Mouse (Mus musculus) heart, adult 11 months (tissue): Measurements from ENCODE around the gene Abcc9.

ENCODE experiments used
- DNase-seq: peaks from one replicate; pipeline ENCODE4 v3.0.0; 2022

Gene Abcc9

DNA sequence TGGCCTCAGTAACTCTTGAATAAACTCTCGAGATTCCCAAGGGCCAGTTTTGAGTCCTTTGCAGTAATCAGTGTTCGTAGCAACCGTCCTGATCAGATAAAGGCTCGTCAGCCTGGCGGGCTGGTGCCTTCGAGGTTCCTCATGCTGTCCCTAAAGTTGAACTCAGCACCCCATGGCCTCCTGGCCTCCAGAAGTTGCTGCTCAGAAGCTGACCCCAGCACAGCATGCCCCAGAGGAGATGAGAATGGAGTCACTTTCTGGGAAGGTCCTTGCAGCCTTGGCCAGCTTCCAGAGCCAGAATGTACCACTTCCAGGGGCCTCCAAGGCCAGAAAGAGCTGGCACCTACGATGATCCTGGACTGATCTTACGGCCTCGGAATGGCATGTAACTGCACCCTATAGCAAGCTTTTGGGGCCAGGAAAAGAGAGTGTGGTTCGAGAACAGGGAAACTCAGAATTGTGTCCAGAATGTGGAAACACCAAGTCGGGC lies 1.4 kb upstream of the Abcc9 start:
- DNase-seq: peak; percentile 92

DNA sequence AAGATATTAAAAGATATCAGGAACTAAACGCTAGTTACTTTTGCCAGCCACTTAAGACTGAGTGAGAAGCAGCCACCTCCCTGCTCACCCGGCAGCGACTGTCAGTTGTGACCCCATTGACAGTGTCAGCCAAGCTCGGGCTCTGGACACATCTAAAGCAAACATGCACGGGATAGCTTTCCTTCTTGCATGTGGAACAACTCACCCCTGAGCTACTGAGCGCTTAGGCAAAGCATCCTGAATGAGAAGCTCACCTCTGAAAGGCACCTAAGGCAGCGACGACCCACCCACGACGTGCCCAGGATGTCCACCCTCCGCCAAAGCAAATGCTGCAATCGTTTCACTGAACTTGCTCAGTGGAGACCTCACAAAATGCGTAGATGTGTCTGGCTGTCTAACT lies 954 bp downstream of the Abcc9 start:
- DNase-seq: peak; percentile 94

DNA sequence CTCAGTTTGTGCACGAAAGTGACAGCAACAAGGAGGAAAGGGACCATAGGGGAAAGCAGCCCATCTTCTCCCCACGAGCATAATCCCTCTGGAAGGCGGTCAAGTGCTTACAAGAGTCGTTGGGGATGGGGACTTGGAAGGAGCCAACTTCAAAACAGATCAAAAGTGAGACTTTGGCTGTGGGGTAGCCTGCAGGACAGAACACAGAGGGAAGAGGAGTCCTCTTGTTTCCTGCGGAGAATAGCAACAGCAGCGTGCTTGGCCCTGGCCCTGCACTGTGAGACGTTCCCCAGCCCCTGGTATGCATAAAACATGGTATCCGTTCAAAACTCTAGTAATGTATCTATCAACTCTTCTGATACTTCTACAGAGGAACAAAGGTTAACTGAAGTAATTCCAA lies 1.4 kb downstream of the Abcc9 start:
- no peak for DNase-seq

DNA sequence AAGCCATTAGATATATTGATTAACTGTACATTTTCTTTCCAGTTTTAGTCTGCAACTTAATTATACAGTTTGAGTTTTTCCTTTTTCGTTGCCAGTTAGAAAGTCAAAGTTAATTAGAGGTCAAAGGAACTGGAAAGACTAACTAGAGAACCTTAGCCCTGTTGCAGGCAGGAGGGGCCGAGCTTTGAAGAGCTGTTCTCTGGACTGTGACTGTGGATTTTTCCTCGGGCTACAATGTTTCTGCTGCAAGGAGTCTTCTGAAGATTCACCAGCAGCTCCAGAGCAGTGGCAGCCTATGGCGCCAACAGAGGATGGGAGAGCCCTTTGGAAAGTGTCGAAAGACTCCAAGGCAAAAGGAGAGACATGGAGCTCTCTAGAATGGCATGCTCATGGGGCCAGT lies 10.0 kb downstream of the Abcc9 start:
- no peak for DNase-seq

DNA sequence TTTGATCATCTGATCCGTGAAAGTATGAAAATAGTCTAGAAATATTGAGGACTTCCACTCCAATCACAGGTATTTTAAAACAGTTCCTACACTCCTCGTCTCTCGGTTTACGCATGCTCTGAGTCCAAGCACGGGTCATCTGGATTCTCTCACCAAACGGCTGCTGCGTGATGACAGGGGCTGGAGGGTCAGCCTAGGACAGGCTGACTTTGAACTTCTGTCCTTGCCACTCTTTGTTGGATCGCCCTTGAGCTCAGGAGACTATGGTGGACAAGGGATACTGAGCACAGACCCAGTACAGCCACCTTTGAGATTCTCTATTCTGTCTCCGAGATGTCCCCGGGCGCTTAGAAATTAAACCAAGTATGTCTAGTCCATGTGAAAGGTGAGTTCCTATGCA lies 12.4 kb downstream of the Abcc9 start:
- peak; percentile 96 for DNase-seq

DNA sequence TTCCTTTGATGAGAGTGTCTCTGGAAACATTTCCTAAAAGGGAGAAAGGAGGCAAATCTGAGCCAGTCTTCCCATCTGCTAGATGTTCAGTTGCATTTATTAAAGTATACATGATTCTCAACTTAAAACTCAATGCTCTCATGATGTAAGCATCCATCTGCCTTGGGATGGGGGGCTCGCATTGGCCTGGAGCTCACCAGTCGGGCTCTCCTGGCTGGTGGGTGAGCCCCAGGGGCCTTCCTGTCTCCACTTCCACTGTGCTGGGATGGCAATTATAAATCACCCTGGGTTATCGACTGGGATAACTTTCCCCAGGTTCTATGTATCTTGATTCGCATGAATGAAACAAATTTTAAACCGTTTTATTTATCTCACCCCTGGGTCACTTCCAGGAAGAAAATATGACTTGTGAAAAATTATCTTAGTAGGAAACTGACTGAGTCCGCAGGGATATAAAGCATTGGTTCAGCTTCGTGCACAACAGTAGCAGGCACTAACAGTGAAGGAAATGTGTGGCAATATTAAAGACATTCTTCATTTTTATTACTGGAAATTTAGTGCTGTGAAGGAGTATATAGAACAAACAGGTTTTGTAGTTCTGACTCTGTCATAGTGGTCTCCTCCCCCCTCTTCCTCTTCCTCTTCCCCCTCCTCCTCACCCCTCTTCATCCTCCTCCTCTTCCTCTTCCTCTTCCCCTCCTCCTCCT lies 19.0 kb downstream of the Abcc9 start:
- no peak for DNase-seq

DNA sequence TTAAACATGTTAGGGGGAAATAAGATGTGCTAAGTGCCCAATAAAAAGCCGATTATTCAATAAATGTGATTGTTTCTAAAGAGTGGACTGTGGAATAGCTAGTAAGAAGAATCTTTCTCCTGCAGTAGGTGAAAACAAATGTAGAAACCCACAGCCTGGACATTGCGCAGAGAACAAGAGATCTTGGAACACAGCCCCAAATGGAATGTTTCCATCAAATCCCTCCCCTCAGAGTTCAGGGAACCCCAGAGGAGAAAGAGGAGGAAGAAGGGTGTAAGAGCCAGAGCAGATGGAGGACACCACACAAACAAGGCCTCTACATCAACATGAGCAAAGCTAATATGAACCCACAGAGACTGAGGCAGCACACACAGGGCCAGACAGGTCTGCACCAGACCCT lies 32.1 kb downstream of the Abcc9 start:
- peak; percentile 91 for DNase-seq

DNA sequence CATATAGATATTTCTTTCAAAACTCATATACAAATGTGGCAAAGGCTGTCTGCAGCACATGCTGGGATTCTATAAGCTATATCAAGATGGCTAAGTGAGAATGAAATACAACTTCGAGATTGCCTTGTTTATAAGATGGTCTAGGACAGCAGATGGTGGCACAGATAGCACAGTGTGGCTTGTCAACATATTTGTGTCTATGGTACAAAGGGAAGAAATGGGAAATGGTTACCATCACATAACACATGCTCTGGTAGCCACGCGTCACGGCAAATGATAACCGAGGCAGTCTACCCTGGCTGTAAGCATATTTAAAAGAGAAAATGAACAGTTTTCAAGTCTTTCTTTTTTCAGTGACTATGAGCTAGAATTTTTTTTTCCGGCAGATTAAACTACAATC lies 32.8 kb downstream of the Abcc9 start:
- DNase-seq: no peak

DNA sequence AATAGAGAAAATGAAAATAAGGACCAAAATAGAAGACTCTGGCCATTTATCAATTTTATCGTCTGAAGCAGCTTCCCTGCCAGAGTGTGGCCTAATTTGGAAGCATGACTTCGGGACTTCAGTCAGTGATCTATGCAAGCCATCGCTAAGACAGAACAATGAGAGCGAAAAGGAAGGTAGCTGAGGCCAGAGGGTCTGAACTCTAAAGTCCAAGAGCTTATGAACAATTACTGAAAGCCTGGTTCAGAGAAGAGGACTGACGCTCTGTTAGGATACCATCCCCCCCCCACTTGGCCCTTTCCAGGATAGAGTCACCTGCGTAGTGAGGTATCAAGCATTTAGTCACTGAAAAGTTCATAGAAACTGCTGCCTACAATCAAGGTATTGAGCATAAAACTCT lies 33.3 kb downstream of the Abcc9 start:
- peak; percentile 83 for DNase-seq

DNA sequence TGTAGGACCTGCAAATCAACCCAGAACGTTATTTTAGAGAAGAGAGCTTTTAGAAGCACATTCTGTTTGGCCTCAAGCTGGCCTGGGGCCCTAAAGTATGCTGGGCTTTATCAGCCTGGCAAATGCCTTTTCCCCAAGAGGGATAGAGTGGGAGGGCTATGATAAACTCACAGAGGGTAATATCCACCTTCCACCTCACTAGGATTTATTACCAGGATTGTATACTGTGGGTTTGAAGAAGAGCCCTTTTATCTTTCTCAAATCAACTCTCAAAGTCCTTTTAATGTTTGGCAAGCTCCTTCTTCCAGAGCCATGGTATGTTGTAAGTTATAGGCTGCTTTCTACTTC lies 33.7 kb downstream of the Abcc9 start:
- DNase-seq: no peak

DNA sequence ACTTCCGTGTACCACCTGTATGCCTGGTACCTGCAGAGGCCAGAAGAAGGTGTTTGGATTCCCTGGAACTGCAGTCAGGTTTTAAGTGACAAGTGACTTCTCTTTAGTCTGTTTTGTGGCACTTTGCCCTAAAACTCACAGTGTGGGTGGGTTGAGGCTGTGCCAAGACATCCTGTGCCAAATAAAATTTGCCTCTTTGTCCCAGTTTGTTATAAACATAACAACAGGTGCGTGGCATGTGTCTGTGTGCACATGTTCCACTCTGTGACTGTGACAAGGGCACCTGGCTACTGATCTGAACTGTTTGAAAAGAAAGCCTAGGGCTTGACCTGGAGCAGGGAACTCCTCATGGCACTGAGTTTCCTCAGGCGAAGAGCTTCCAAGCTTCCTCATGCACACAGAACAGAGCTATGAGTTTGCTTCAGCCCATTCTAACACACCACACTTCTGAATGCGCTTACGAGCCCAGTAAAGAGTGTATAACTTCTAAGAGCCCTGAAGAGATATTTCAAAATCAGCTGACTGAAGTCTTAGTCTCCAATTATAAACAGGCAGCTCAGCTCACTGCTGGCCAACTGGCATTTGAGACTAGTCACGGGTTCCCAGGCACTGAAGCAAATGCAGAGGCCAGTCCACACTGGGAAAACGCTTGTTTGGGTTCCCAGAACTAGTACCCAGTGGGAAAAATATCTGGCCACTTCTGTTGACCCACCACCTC lies 34.3 kb downstream of the Abcc9 start:
- peak; percentile 98 for DNase-seq

DNA sequence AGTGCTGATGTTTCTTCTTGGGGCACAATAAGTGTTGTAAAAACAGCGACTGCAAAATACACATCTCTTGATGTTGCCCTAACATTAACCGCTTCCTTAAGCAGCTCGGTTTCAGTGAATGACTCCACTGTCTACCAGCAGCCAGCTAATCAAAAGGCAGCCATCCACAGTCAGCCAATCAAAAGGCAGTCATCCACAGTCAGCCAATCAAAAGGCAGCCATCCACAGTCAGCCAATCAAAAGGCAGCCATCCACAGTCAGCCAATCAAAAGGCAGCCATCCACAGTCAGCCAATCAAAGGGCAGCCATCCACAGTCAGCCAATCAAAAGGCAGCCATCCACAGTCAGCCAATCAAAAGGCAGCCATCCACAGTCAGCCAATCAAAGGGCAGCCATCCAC lies 40.1 kb downstream of the Abcc9 start:
- peak; percentile 84 for DNase-seq

DNA sequence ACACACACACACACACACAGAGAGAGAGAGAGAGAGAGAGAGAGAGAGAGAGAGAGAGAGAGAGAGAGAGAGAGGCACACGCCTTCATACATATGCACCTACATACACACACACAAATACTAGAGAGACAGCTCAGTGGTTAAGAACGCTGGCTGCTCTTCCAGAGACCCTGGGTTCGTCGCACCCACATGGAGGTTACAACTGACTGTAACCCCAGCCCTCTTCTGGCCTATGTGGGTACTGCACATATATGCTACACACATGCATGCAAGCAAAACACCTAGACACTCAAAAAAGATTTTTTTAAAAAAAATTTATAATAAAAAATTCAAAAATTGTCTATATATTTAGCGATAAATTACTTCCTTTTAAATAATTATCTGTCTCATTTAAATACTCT lies 43.1 kb downstream of the Abcc9 start:
- DNase-seq: peak; percentile 71

DNA sequence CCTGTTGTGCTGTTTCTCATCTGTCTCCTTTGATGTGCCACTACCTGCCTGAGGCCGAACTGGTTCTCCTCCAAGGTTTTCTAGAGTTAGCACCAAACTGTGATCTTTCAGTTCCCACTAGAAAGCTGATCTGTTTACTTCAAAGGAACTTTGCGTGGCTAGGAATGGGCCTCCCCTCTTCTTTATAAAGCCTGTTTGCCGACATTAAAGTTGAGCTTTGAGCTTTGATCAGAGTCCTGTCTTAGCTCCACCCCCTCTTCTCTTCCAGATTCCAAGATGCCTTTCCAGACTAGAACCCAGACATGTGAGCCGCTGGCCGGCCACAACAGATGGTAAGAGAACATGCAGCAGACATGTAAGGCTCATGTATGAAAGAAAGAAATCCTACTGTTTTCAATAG lies 47.6 kb downstream of the Abcc9 start:
- peak; percentile 78 for DNase-seq

DNA sequence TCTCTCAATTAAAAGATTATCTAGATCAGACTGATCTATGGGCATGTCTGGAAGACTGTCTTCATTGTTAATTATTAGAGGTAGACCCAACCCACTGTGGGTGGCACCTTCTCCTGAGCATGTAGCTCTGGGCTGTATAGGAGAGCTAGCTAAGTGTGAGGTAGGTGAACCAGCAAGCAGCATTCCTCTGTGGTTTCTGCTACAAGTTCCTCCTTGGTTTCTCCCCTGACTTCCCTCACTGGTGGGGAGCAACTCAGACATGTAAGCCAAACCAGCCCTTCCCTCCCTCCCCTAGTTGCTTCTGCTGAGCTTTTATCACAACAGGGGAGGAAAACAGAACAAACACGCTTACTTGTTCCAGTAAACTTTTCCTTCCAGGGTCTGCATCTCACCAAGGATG lies 49.9 kb downstream of the Abcc9 start:
- peak; percentile 37 for DNase-seq

DNA sequence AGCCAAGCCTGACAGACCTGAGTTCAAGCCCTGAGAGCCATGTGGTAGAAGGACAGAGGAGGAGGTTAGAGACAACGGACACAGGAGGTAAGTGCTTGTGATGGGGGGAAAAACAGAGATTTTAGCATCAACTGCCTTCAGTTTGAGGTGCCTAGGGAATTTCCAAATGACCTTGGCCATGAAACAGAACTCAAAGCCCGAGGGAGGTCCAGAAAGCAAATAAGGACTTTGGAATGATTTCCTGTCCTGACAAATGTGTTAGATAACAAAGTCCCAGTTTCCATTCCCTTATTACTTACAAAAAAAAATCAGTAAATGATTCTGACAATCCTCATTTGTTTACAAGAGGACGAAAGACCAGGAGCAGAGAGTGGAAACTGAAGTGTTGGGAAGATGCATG lies 52.8 kb downstream of the Abcc9 start:
- peak; percentile 95 for DNase-seq

DNA sequence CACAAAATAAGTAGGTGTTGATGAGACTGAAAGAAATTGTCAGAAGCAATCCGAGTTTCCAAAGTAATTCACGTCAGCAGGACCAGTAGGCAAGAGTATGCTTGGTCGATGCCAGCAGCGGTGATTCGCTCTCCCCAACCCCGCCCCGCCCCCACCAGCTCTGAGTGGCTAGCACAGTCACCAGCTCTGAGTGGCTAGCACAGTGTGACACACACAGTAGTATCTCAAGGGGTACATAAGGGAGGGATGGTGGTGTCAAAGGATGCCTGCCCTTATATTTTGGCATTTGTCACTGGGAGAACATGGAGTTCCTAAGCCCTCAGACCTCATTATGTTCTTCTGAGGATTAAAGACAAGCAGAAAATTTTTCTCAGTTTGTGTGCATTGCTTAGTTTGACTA lies 56.6 kb downstream of the Abcc9 start:
- peak; percentile 74 for DNase-seq

DNA sequence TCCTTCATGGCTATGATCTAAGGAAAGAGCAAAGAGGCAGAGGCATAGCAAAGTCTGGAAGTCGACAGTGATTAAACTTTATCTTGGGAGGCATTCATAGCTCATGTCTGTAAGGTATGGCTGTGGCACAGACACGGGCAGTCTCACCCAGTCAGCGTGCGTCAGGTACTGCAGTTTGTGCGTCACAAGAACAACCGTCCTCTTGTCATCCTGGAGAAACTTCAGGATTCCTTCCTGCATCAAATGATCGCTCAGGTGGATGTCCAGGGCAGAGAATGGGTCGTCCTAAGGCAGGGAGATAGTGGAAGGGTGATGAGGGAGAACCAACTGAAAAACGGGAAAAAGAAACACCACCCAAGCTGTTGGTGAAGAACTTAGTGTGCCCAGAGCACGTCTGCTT lies 62.8 kb downstream of the Abcc9 start:
- peak; percentile 76 for DNase-seq

DNA sequence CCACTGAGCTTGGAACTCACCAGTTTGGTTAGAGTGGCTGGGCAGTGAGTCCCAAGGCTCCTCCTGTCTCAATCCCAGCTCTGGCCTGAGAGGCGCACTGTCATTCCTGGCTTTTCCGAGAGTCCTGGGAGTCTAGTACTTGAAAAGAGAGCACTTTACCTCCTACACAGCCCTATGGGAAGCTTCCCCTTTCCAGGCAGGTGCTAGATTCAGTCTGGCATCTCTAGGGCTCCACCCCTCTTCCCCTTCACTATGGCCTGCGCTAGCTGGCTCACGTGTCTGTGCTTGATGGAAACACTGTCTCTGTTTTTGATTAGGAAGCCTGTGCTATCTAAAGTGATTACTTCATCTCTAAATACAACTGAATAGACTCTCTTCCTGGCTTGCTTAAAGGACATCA lies 66.5 kb downstream of the Abcc9 start:
- DNase-seq: peak; percentile 91

DNA sequence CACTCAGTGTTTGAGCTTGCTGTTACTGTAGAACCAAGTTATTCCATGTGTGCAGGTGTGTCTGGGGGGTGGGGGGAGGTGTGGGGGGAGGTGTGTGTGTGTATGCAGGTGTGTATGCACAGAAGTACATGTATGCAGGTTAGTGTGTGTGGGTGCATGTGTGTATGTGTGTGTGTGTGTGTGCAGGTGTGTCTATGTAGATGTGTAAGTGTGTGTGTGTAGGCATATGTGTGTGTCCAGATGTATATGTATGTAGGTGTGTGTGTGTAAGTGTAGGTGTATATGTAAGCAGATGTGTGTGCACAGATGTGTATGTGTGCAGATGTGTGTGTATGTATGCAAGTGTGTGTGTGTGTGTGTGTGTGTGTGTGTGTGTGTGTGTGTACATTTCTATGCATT lies 66.9 kb downstream of the Abcc9 start:
- DNase-seq: no peak

DNA sequence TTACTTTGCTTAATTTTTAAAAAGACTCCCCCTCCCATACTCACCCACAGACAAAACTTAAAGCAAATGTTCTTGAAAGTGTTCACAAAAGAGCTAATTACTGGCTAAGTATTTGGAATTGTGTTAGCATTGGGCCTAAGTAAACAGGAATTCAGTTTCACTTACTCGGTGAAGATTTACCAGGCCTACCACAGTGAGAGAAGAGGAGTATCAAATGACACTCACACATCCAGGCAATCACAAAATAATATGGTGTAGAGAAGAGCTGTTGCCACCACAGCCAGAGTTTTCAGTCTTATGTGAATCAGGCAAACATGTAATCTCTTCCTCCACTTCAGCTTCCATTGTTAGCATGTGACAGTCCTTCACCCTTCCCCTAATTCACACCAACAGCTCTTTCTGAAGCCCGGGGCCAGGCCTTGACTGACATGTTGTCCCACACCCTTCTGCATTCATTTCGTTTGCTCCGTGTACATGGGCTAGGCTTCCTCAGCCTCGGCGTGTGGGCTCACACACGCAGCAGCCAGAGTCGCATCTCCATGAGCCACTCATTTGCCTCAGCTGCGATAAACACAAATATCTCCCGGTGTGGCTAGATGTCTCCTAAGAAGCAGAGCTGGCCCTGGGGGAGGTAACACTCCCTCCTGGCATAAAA lies 67.5 kb downstream of the Abcc9 start:
- peak; percentile 88 for DNase-seq

DNA sequence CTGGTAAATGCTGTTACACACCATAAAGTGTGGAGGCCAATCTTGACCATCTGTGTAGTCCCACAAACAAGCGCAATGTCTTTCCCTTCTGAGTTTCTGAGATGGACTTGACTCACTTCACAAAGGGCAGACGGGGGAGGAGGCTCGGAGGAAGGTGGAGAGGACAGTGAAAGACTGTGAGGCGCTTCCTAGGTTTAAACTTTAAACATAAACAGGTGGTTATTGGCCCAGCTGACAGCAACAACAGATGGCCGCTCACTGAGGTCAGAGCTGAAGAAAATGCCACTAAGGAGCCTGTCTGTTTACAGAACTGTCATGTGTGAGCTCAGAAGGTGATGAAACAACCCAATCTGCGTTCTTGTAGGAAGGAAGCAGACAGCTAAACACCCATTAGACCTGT lies 78.8 kb downstream of the Abcc9 start:
- peak; percentile 71 for DNase-seq

DNA sequence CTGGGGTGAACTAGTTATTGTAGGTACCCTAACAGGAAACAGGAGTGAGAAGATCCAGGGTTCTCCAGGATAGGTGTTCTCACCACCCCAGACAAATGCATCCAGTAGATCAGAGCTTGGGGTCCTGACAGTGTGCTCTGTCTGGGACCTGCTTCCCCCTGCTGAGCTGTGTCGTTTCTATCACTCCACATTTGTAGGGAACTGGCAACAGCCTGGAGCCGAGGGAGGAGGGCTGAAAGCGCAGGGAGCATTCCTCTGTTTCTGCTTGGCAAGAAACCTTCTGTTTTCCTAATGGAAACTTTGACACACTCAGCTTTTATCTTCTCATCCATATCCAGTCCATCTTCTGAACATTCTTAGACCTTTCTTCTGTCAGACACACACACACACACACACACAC lies 85.5 kb downstream of the Abcc9 start:
- peak; percentile 93 for DNase-seq

DNA sequence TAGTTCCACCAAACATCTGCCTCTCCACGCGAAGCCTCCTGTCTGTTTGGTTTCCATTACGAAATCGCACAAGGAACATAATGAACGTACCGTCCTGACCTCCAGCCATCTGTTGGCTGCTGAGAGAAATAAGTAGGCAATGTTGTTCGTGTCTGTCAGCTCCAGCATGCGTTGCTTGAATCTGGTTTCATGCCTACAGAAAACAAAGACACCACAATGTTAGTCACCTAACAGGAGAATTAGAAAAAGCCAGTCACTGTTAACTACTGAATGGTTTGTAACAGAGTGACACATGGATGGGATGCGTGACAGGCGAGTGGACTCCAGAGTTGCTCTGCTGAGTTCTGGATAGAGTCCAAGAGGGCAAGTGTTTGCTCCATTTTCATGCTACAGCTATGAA lies 87.8 kb downstream of the Abcc9 start:
- peak; percentile 97 for DNase-seq
